8 mouse cellular contexts compared by ENCODE assay signal in the genomic region with DNA sequence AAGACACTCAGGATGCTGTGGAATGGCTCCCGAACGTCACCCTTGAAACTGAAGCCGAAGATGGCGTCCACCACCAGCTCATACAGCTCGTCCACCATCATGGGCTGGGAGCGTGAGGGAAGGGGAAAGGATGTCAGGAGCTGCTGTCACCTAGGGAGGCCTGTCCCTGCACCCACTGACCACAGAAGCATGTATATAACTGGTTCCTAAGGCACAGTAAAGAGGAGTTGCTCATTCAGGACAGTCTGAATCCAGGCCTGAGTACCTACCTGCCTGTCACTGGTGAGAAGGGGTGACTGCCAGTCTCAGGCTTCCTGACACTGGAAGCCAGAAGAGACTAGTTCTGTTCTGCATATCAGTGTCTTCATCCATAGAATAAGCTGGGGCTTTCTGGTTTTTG. TPM values are rescaled to one million over a fixed set of nuclear protein-coding genes. Genes with fewer than 3 reads are reported as not detected.
A peak's percentile ranks its signal among the peaks of the same experiment; 100 is the strongest.
DNase-seq lines count a peak whose midpoint lies in the region; ATAC-seq and TF ChIP-seq lines count a peak whose summit lies in the region.
"Had no signal": no experiment of that assay in that cellular context is flagged by ENCODE, and none has a peak within 500 bp of the region (broad histone marks: within the 10 kb centered on the region; RNA-seq: fewer than 3 reads in every experiment).

No protein-coding gene starts in this region.

- 81% methylated on average over 6 of the region's 6 CpGs for WGBS in forebrain, embryonic 13.5 days
- WGBS in limb, embryonic 14.5 days: 89% methylated on average over 6 of the region's 6 CpGs
- 85% methylated on average over 6 of the region's 6 CpGs for WGBS in neural tube, embryonic 15.5 days

- no peaks in the 10 kb centered on the region for H3K9me3 ChIP-seq in forebrain, embryonic 13.5 days (replicated peaks)
- H3K9me3 ChIP-seq in limb, embryonic 14.5 days (ENCODE audit: control insufficient read depth, low read length): no peaks in the 10 kb centered on the region
- H3K9me3 ChIP-seq in neural tube, embryonic 15.5 days (replicated peaks): no peaks in the 10 kb centered on the region

- H3K4me3 ChIP-seq in left cerebral cortex, adult 2 months: peak overlapping the region; percentile 96
- peak overlapping the region; percentile 89; the same call in 1 of the 2 replicates for H3K4me3 ChIP-seq in forebrain, embryonic 13.5 days
- 0 out of 2 replicates have a peak overlapping the region, but pooled peaks have one; percentile 89 for H3K4me3 ChIP-seq in limb, embryonic 14.5 days (replicated peaks; ENCODE audit: low read length)
- peak overlapping the region; percentile 94 for H3K4me3 ChIP-seq in neural tube, embryonic 15.5 days (replicated peaks)

- TF ChIP-seq CTCF in left cerebral cortex, adult 2 months (IDR thresholded peaks at IDR 0.05): no peak

- no peaks in the 10 kb centered on the region for H3K27me3 ChIP-seq in forebrain, embryonic 13.5 days
- H3K27me3 ChIP-seq in limb, embryonic 14.5 days (ENCODE audit: control insufficient read depth, insufficient read depth, low read length): no peaks in the 10 kb centered on the region
- no peaks in the 10 kb centered on the region for H3K27me3 ChIP-seq in neural tube, embryonic 15.5 days (replicated peaks)

- ATAC-seq in forebrain, embryonic 13.5 days: no peak
- ATAC-seq in limb, embryonic 14.5 days (ENCODE audit: low FRiP score, low read depth): no peak
- ATAC-seq in neural tube, embryonic 15.5 days (ENCODE audit: low FRiP score): no peak

- no peak overlapping the region for H3K27ac ChIP-seq in left cerebral cortex, adult 2 months
- H3K27ac ChIP-seq in forebrain, embryonic 13.5 days: no peak overlapping the region
- no peak overlapping the region for H3K27ac ChIP-seq in limb, embryonic 14.5 days (replicated peaks; ENCODE audit: low read depth, low read length)
- no peak overlapping the region for H3K27ac ChIP-seq in neural tube, embryonic 15.5 days (replicated peaks)

- no peak for TF ChIP-seq POLR2A in limb, embryonic 14.5 days (IDR thresholded peaks at IDR 0.05; ENCODE audit: borderline replicate concordance, extremely low read depth, insufficient read depth, insufficient read length)

- H3K36me3 ChIP-seq in forebrain, embryonic 13.5 days (ENCODE audit: poor library complexity, severe bottlenecking): peaks cover 47% of the 10 kb centered on the region
- peaks cover 44% of the 10 kb centered on the region for H3K36me3 ChIP-seq in limb, embryonic 14.5 days (ENCODE audit: control insufficient read depth, insufficient read depth, low read length)
- H3K36me3 ChIP-seq in neural tube, embryonic 15.5 days: peaks cover 46% of the 10 kb centered on the region

- intact Hi-C loops in left cerebral cortex, adult 2 months (cut with DNase I): no loop called here

- DNase-seq in left cerebral cortex, adult 2 months (ENCODE audit: extremely low spot score in 1 of 2, low spot score in 2 of 2): no peak
- no peak for DNase-seq in left cerebral cortex, adult 11 months (ENCODE audit: low spot score)
- DNase-seq in limb, embryonic 14.5 days (ENCODE audit: low spot score): no peak
- DNase-seq in embryo, embryonic 10.5 days (ENCODE audit: low spot score): no peak
- no peak for DNase-seq in right cerebral cortex, postnatal 10 days (ENCODE audit: low spot score in 2 of 2)
- DNase-seq: kidney, adult 9 months had no signal

- H3K4me2 ChIP-seq in forebrain, embryonic 13.5 days: peak overlapping the region; percentile 93
- H3K4me2 ChIP-seq in limb, embryonic 14.5 days (replicated peaks; ENCODE audit: low read depth, low read length, severe bottlenecking): no peak overlapping the region
- peak overlapping the region; percentile 87 for H3K4me2 ChIP-seq in neural tube, embryonic 15.5 days

- peaks cover 23% of the 10 kb centered on the region for H3K4me1 ChIP-seq in forebrain, embryonic 13.5 days
- H3K4me1 ChIP-seq in limb, embryonic 14.5 days (ENCODE audit: control insufficient read depth, insufficient read depth, low read length): peaks cover 8% of the 10 kb centered on the region; the same call in 1 of the 2 replicates
- peaks cover 22% of the 10 kb centered on the region for H3K4me1 ChIP-seq in neural tube, embryonic 15.5 days

- peak overlapping the region; percentile 94; the same call in 1 of the 2 replicates for H3K9ac ChIP-seq in forebrain, embryonic 13.5 days
- H3K9ac ChIP-seq in limb, embryonic 14.5 days (ENCODE audit: low read depth, low read length, severe bottlenecking): no peak overlapping the region; the same call in 1 of the 2 replicates
- peak overlapping the region; percentile 95; the same call in 1 of the 2 replicates for H3K9ac ChIP-seq in neural tube, embryonic 15.5 days (replicated peaks)

RNA-seq across cellular contexts. Expression of a gene that starts 1.3 kb away (rescaled TPM):
- 10 to 100 TPM; 64.3 to 66.6 TPM for total RNA-seq in left cerebral cortex, adult 2 months (2021)
- polyA plus RNA-seq in forebrain, embryonic 13.5 days (2015; fragmentation: Nextera tagmentation; extraction: Ambion mirVana): 154 and 157 TPM in 2 replicates
- 101 and 123 TPM in 2 replicates for polyA plus RNA-seq in limb, embryonic 14.5 days (2012; rRNA removed)
- 203 and 215 TPM in 2 replicates for polyA plus RNA-seq in limb, embryonic 14.5 days (2014; fragmentation: Nextera tagmentation; extraction: Ambion mirVana)
- polyA plus RNA-seq in neural tube, embryonic 15.5 days (2015; fragmentation: Nextera tagmentation; extraction: Ambion mirVana): 155 and 159 TPM in 2 replicates

RNA-seq across cellular contexts. Expression of a gene that starts 14.1 kb away (rescaled TPM):
- 10 to 100 TPM; 17.5 to 19.1 TPM for total RNA-seq in left cerebral cortex, adult 2 months (2021)
- polyA plus RNA-seq in forebrain, embryonic 13.5 days (2015; fragmentation: Nextera tagmentation; extraction: Ambion mirVana): 29.7 and 30.7 TPM in 2 replicates
- 8.3 and 16.2 TPM in 2 replicates for polyA plus RNA-seq in limb, embryonic 14.5 days (2012; rRNA removed)
- 29.7 and 30.2 TPM in 2 replicates for polyA plus RNA-seq in limb, embryonic 14.5 days (2014; fragmentation: Nextera tagmentation; extraction: Ambion mirVana)
- 36.6 and 42.6 TPM in 2 replicates for polyA plus RNA-seq in neural tube, embryonic 15.5 days (2015; fragmentation: Nextera tagmentation; extraction: Ambion mirVana)

RNA-seq across cellular contexts. Expression of a gene that starts 21.1 kb away (rescaled TPM):
- total RNA-seq in left cerebral cortex, adult 2 months (2021): not detected
- polyA plus RNA-seq in forebrain, embryonic 13.5 days (2015; fragmentation: Nextera tagmentation; extraction: Ambion mirVana): not detected in 2 replicates
- polyA plus RNA-seq in limb, embryonic 14.5 days (2012; rRNA removed): 0.03 TPM in 1 of 2 replicates, not detected in the other
- polyA plus RNA-seq in limb, embryonic 14.5 days (2014; fragmentation: Nextera tagmentation; extraction: Ambion mirVana): not detected in 2 replicates
- polyA plus RNA-seq in neural tube, embryonic 15.5 days (2015; fragmentation: Nextera tagmentation; extraction: Ambion mirVana): 0.38 TPM in 1 of 2 replicates, not detected in the other

RNA-seq across cellular contexts. Expression of a gene that starts 24.7 kb away (rescaled TPM):
- under 1 TPM; 0.21 to 0.41 TPM for total RNA-seq in left cerebral cortex, adult 2 months (2021)
- 13.8 and 15.3 TPM in 2 replicates for polyA plus RNA-seq in forebrain, embryonic 13.5 days (2015; fragmentation: Nextera tagmentation; extraction: Ambion mirVana)
- 38.8 and 50.5 TPM in 2 replicates for polyA plus RNA-seq in limb, embryonic 14.5 days (2012; rRNA removed)
- 20.0 and 21.0 TPM in 2 replicates for polyA plus RNA-seq in limb, embryonic 14.5 days (2014; fragmentation: Nextera tagmentation; extraction: Ambion mirVana)
- 2.8 and 4.9 TPM in 2 replicates for polyA plus RNA-seq in neural tube, embryonic 15.5 days (2015; fragmentation: Nextera tagmentation; extraction: Ambion mirVana)

RNA-seq across cellular contexts. Expression of a gene that starts 29.6 kb away (rescaled TPM):
- 10 to 100 TPM; 11.3 to 13.5 TPM for total RNA-seq in left cerebral cortex, adult 2 months (2021)
- polyA plus RNA-seq in forebrain, embryonic 13.5 days (2015; fragmentation: Nextera tagmentation; extraction: Ambion mirVana): 0.11 and 0.36 TPM in 2 replicates
- 0.29 and 0.63 TPM in 2 replicates for polyA plus RNA-seq in limb, embryonic 14.5 days (2012; rRNA removed)
- 0.15 and 0.22 TPM in 2 replicates for polyA plus RNA-seq in limb, embryonic 14.5 days (2014; fragmentation: Nextera tagmentation; extraction: Ambion mirVana)
- polyA plus RNA-seq in neural tube, embryonic 15.5 days (2015; fragmentation: Nextera tagmentation; extraction: Ambion mirVana): 0.34 and 0.90 TPM in 2 replicates
